Mouse (Mus musculus): Measurements from ENCODE around the gene Cacna1a.

The Cacna1a gene

GRCm38 (mm10) chr8:84413886-84414851 lies 25.9 kb downstream of the Cacna1a start:
- DNase-seq (ENCODE audit: low spot score), result peak; percentile 67

GRCm38 (mm10) chr8:84414918-84415317 lies 26.7 kb downstream of the Cacna1a start:
- no peak for DNase-seq (ENCODE audit: low spot score)

GRCm38 (mm10) chr8:84415378-84415898 lies 27.2 kb downstream of the Cacna1a start:
- peak; percentile 64 for DNase-seq (ENCODE audit: low spot score)

DNA sequence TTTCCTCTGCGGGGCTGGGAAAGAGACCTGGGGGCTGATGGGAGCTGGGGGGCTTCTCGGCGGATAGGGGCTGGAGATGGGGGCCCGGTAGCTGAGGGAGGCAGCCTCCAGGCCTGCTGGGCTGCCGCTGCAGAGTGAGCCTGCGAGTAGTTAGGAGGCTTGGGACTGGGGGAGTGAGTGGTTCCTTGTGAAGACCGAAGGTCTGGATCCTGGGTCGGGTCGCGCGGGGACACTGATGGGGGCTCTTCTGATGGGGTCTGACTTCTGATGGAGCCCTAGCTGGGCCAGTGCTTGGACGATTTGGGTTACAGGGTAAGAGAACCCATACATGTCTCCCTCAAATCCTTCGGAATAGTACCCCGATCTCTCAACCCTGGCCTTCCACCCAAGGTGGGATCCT lies 27.8 kb downstream of the Cacna1a start:
- peak; percentile 32 for DNase-seq (ENCODE audit: low spot score)

GRCm38 (mm10) chr8:84416915-84417314 lies 28.7 kb downstream of the Cacna1a start:
- DNase-seq (ENCODE audit: low spot score), result no peak

DNA sequence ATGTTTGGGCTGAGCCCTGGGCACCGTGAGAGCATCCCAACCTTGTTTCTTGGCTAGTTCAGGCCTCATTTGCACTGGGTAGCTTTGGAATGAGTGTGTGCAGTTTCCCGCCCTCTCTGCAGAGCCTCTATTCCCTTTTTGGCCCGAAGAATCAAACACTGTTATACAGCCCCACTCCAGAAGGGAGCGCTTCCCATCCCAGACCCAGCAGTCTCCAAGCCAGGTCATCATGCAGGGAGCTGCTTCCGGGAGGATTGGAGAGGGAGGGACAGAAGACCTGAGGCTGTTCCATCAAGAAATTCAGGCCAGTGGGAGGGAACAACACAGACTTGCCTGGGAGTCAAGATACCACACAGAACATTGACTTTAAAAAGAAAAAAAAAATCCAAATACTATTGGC lies 29.6 kb downstream of the Cacna1a start:
- DNase-seq (ENCODE audit: low spot score), result no peak

DNA sequence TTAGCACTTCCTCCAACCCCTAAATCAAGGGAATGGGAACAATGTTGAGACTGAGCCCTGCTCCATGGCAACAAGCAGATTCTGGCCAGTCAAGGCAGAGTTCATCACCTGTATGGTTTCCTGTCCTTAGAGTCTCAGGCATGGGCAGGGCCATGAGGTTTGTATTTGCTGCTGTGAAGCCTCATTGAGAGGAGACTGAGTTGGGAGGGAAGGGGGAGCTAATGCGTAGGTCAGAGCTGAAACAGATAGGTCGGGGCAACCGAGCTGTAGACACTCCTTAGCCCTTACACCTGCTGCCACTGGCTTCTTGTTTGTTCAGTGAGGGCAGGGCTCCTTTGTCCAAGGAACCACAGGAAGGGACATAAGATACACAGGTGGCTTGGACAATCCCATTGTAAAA lies 36.2 kb downstream of the Cacna1a start:
- no peak for DNase-seq (ENCODE audit: low spot score)

DNA sequence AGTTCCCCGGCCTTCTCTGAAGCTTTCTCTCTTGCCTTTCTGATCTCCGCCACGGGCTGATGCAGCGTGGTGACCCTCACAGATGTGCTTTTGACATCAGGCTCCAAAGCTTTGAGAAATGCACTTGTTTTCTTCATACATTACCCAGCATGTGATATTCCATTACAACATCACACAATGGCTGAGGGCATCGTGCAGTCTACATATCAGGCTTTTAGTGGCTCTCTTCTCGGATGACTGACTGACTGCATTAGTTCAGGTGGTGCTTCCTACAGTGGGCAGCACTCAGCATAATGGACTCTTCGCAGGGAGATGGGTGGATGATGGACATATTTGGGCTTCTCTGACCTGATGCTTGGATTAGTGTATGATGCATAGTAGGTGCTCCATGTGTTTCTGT lies 37.8 kb downstream of the Cacna1a start:
- DNase-seq (ENCODE audit: low spot score), result no peak

DNA sequence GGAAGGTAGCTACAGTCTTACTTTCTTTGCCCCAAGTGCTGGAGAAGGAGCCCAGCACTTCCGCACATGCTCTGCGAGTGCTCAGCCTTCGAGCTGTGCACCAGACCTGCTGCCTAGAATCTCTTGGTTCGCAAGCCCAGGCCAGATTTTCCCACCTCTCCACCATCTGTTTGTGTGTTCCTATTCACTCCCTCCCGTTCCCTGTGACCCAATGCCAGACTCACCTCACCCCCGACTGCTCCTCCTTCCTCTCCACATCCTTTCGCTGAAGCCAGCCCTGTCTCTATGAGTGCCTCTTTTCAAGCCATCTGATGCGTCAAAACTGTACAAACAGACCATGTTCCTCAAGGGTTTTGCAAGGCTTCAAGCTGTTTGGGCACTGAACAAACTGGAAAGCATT lies 38.3 kb downstream of the Cacna1a start:
- no peak for DNase-seq (ENCODE audit: low spot score)

- DNase-seq (ENCODE audit: low spot score), result no peak
Measured at GRCm38 (mm10) chr8:84428034-84428433, 39.8 kb downstream of the Cacna1a start.

- DNase-seq (ENCODE audit: low spot score), result no peak
Measured at GRCm38 (mm10) chr8:84429014-84429413, 40.8 kb downstream of the Cacna1a start.

- DNase-seq (ENCODE audit: low spot score), result no peak
Measured at GRCm38 (mm10) chr8:84429492-84429891, 41.3 kb downstream of the Cacna1a start.

DNA sequence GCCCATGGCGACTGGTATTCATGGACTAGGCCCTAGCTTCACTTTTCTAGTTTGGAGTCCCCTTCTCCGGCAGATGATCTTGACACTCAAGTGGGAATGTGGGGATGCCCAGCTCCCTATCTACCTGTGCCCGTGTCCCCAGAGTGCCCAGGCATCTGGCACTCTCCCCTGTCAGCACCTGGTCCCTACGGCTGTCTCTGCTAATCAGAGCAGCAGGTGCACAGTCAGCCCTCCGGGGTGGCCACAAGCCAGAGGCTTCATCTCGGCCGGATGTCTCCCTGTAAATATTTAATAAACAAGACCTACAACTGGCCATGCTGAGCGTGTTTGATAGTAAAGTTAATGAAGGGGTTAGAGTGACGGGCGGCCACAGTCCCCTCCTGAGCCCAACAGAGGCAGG lies 47.1 kb downstream of the Cacna1a start:
- no peak for DNase-seq (ENCODE audit: low spot score)

GRCm38 (mm10) chr8:84439813-84440212 lies 51.6 kb downstream of the Cacna1a start:
- no peak for DNase-seq (ENCODE audit: low spot score)

DNA sequence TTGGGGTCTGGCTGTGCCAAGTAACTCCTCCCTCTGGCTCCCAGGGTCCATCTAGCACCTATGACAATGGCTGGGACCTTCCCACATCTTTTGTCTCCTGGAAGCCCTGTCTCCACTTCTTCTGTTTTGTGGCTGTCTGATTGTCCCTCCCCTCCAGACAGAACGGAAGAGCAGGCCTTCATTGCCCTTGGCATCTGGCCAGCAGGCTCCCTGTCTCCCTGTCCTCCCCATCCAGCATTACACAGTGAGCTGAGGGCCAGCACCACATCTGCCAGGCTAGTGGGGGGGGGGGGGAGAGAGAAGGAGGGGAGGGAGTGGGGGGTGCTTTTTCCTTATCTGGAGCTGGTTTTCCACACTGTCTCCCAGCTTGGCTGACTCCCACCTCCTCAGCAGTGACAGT lies 53.8 kb downstream of the Cacna1a start:
- DNase-seq (ENCODE audit: low spot score), result no peak

- no peak for DNase-seq (ENCODE audit: low spot score)
Measured at GRCm38 (mm10) chr8:84446571-84446991, 58.3 kb downstream of the Cacna1a start.

DNA sequence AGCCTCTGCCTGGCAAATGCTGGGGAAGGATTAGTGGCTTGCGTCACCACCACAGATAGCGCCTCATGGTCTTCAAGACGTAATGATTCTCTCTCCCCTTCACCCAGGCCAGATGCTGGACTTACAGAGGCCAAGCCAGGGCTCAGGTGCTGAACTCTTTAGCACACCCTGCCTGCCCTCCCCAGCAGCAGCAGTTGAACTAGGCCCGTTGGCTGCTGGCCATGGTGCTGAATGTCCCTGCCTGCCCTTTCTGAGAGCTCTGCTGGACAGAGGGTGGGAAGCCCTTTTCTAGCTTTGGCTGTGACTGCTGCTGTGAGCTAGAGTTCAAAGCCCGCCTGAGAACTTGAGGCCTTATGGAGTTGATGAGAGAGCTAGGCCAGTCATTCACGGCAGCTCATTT lies 66.3 kb downstream of the Cacna1a start:
- DNase-seq (ENCODE audit: low spot score), result peak; percentile 87

- no peak for DNase-seq (ENCODE audit: low spot score)
Measured at GRCm38 (mm10) chr8:84458853-84459252, 70.6 kb downstream of the Cacna1a start.

DNA sequence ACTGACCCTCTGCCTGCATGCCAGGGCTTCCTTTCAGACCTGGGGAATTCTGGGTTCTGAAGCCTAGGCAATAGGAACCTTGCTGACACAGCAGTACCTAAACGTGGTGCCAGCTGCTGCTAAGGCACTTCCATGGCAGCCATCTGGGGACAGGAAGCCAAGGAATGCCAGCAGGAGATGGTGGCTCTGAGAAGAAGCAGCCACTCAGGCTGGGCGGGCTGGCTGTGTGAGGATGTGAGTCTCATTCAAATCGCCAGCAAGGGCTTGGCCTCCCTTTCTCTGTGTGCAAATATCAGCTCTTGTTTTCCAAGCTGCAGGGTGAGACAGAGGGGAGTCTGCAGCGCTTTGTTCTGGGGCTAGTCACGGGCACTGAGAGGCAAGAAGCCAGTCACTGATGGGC lies 71.0 kb downstream of the Cacna1a start:
- peak; percentile 5 for DNase-seq (ENCODE audit: low spot score)

DNA sequence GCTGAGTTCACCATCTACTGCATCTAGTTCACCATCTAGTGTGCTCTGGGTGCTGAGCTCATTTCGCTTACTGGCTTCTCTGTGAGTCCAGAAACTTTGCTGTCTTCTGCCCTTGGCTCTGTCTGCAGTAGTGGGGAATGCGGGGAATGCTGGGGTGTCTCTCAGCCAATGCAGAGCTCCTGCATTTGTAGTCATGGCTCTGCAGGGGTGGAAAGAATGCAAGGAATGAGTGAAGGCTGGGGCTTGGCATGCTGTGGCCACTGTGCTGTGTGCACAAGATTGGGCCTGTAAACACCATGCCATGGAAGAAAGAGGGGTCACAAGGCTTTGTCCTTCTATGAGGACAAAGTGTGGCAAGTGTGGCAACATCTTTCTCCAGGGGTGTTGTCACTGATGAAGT lies 72.5 kb downstream of the Cacna1a start:
- no peak for DNase-seq (ENCODE audit: low spot score)

GRCm38 (mm10) chr8:84466932-84467331 lies 78.7 kb downstream of the Cacna1a start:
- DNase-seq (ENCODE audit: low spot score), result no peak

GRCm38 (mm10) chr8:84469076-84469475 lies 80.8 kb downstream of the Cacna1a start:
- DNase-seq (ENCODE audit: low spot score), result peak; percentile 10

DNA sequence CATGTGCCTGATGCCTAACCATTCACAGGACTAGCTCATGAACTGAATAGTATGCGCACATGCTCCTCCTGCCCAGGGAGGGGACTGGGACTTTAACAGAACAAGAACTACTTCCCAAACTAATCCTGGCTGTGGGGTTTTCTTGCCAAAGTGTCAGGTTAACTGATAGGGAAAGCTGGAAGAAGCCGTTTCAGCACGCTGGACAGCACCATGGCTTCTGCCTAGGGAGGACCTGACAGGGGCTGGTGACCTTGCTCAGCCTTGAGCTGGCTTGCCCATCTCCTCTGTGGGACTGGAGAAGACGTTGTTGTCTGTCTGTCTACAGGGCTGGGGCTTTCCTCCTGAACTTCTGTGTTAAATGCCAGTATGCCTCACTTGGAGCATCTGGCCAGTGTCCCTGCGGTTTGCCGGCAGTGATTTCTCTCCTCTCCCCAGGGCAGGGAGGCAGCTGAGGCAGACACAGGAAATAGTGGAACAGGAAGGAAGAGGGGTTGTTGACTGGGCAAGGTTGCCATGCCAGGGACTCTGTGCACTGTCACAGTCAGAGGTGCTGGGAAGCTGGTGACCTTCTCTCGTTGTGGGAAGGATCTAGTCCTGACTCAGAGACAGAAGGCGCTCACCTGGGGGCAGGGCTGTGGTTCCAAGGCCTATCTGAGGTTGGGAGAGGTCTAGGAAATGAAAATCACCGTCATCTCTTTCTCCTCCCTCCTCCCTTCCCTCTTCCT lies 83.2 kb downstream of the Cacna1a start:
- peak; percentile 89 for DNase-seq (ENCODE audit: low spot score)

Data from embryo, embryonic 10.5 days (tissue).